ENCODE assay signal across 8 mouse cellular contexts in genomic region chr14:61571366-61571765, GRCm38 (mm10). TPM values are rescaled to one million over a fixed set of nuclear protein-coding genes. Genes with fewer than 3 reads are reported as not detected.
DNase-seq lines count a peak whose midpoint lies in the region; ATAC-seq and TF ChIP-seq lines count a peak whose summit lies in the region.

No protein-coding gene starts in this region.

- no peak overlapping the region for H3K27ac ChIP-seq in forebrain, embryonic 14.5 days (ENCODE audit: low read depth, low read length)
- no peak overlapping the region for H3K27ac ChIP-seq in forebrain, embryonic 15.5 days (replicated peaks)
- H3K27ac ChIP-seq in bone marrow macrophage, adult 2 months (ENCODE audit: insufficient read depth, low read depth, low read length), result no peak overlapping the region
- no peak overlapping the region for H3K27ac ChIP-seq in left cerebral cortex, adult 2 months

- no peak overlapping the region for H3K4me3 ChIP-seq in forebrain, embryonic 14.5 days (ENCODE audit: low read depth, low read length)
- H3K4me3 ChIP-seq in forebrain, embryonic 15.5 days, result no peak overlapping the region
- H3K4me3 ChIP-seq in bone marrow macrophage, adult 2 months (ENCODE audit: insufficient read depth, low read length), result no peak overlapping the region
- H3K4me3 ChIP-seq in left cerebral cortex, adult 2 months, result no peak overlapping the region

- WGBS in forebrain, embryonic 14.5 days, result 16% methylated on average over 4 of the region's 4 CpGs
- 12% methylated on average over 4 of the region's 4 CpGs for WGBS in forebrain, embryonic 15.5 days

- TF ChIP-seq POLR2A in bone marrow macrophage, adult 2 months (IDR thresholded peaks at IDR 0.05; ENCODE audit: borderline replicate concordance, low read depth, low read length), result no peak

- peak; percentile 96 for TF ChIP-seq CTCF in bone marrow macrophage, adult 2 months (IDR thresholded peaks at IDR 0.05; ENCODE audit: low read depth, low read length)
- peak; percentile 98 for TF ChIP-seq CTCF in left cerebral cortex, adult 2 months (IDR thresholded peaks at IDR 0.05)

- DNase-seq in forebrain, embryonic 14.5 days (ENCODE audit: low spot score), result peak; percentile 90
- DNase-seq in fibroblast of lung, adult 2 months (ENCODE audit: low read depth), result peak; percentile 52
- DNase-seq in heart, postnatal 4 days, result peak; percentile 92
- peak; percentile 83 to 84 for DNase-seq in left cerebral cortex, adult 2 months (ENCODE audit: extremely low spot score in 1 of 2, low spot score in 2 of 2)
- peak; percentile 20 to 73 for DNase-seq in monocyte, adult 2 months (ENCODE audit: low read depth in 1 of 2, low spot score in 2 of 2)
- DNase-seq in spleen, postnatal 36 days (ENCODE audit: low spot score in 2 of 2), result peak; percentile 73 to 79

- intact Hi-C loops in left cerebral cortex, adult 2 months (cut with DNase I), result loop anchor here (1.0 to 2.0 kb wide), 4 partner anchors 471 to 886 kb away; no protein-coding TSS in a partner anchor

- no peak for ATAC-seq in forebrain, embryonic 14.5 days
- no peak for ATAC-seq in forebrain, embryonic 15.5 days (replicated peaks)

- no peaks in the 10 kb centered on the region for H3K36me3 ChIP-seq in forebrain, embryonic 14.5 days (ENCODE audit: control insufficient read depth, insufficient read depth, low read length)
- no peaks in the 10 kb centered on the region for H3K36me3 ChIP-seq in forebrain, embryonic 15.5 days

- no peak overlapping the region for H3K9ac ChIP-seq in forebrain, embryonic 14.5 days (ENCODE audit: low read length)
- no peak overlapping the region for H3K9ac ChIP-seq in forebrain, embryonic 15.5 days (replicated peaks)

- H3K4me1 ChIP-seq in forebrain, embryonic 14.5 days (ENCODE audit: control insufficient read depth, insufficient read depth, low read length), result no peaks in the 10 kb centered on the region
- H3K4me1 ChIP-seq in forebrain, embryonic 15.5 days, result no peaks in the 10 kb centered on the region
- H3K4me1 ChIP-seq in bone marrow macrophage, adult 2 months (ENCODE audit: control insufficient read depth, insufficient read depth, low read length), result peaks cover 6% of the 10 kb centered on the region

- H3K9me3 ChIP-seq in forebrain, embryonic 14.5 days (replicated peaks; ENCODE audit: control insufficient read depth, low read length), result no peaks in the 10 kb centered on the region
- no peaks in the 10 kb centered on the region for H3K9me3 ChIP-seq in forebrain, embryonic 15.5 days

- no peak overlapping the region for H3K4me2 ChIP-seq in forebrain, embryonic 14.5 days (ENCODE audit: low read length)
- no peak overlapping the region for H3K4me2 ChIP-seq in forebrain, embryonic 15.5 days (replicated peaks)

- no peaks in the 10 kb centered on the region for H3K27me3 ChIP-seq in forebrain, embryonic 14.5 days (replicated peaks; ENCODE audit: control insufficient read depth, insufficient read depth, low read length)
- no peaks in the 10 kb centered on the region for H3K27me3 ChIP-seq in forebrain, embryonic 15.5 days

RNA-seq across cellular contexts. Expression of gene Spryd7, which starts 14.7 kb away (rescaled TPM):
- 44.1 and 50.4 TPM in 2 replicates for polyA plus RNA-seq in forebrain, embryonic 14.5 days (2014; fragmentation: Nextera tagmentation; extraction: Ambion mirVana)
- polyA plus RNA-seq in forebrain, embryonic 15.5 days (2015; fragmentation: Nextera tagmentation; extraction: Ambion mirVana), result 39.8 and 40.4 TPM in 2 replicates
- polyA plus RNA-seq in bone marrow macrophage, adult 2 months (2012; ENCODE audit: insufficient read depth, insufficient read length, missing spikeins), result 14.6 and 15.8 TPM in 2 replicates
- total RNA-seq in heart, postnatal 4 days (2021), result 10 to 100 TPM; 33.5 to 35.3 TPM
- 10 to 100 TPM; 44.3 to 45.3 TPM for total RNA-seq in left cerebral cortex, adult 2 months (2021)

RNA-seq across cellular contexts. Expression of gene Trim13, which starts 26.7 kb away (rescaled TPM):
- polyA plus RNA-seq in forebrain, embryonic 14.5 days (2014; fragmentation: Nextera tagmentation; extraction: Ambion mirVana), result 70.7 and 71.6 TPM in 2 replicates
- 65.6 and 65.8 TPM in 2 replicates for polyA plus RNA-seq in forebrain, embryonic 15.5 days (2015; fragmentation: Nextera tagmentation; extraction: Ambion mirVana)
- polyA plus RNA-seq in bone marrow macrophage, adult 2 months (2012; ENCODE audit: insufficient read depth, insufficient read length, missing spikeins), result 6.5 and 6.9 TPM in 2 replicates
- total RNA-seq in heart, postnatal 4 days (2021), result 10 to 100 TPM in 1 of 2 experiments, 1 to 10 TPM in 1; 9.7 to 11.3 TPM
- total RNA-seq in left cerebral cortex, adult 2 months (2021), result 10 to 100 TPM in 1 of 2 experiments, 1 to 10 TPM in 1; 9.6 to 11.3 TPM

RNA-seq across cellular contexts. Expression of gene Kcnrg, which starts 35.9 kb away (rescaled TPM):
- polyA plus RNA-seq in forebrain, embryonic 14.5 days (2014; fragmentation: Nextera tagmentation; extraction: Ambion mirVana), result 2.8 and 3.7 TPM in 2 replicates
- 3.1 and 4.0 TPM in 2 replicates for polyA plus RNA-seq in forebrain, embryonic 15.5 days (2015; fragmentation: Nextera tagmentation; extraction: Ambion mirVana)
- polyA plus RNA-seq in bone marrow macrophage, adult 2 months (2012; ENCODE audit: insufficient read depth, insufficient read length, missing spikeins), result not detected in 2 replicates
- under 1 TPM; 0.24 to 0.25 TPM for total RNA-seq in heart, postnatal 4 days (2021)
- under 1 TPM; 0.57 to 0.77 TPM for total RNA-seq in left cerebral cortex, adult 2 months (2021)
